Mouse (Mus musculus): Measurements from ENCODE around the gene Lrsam1.

The Lrsam1 gene

DNA sequence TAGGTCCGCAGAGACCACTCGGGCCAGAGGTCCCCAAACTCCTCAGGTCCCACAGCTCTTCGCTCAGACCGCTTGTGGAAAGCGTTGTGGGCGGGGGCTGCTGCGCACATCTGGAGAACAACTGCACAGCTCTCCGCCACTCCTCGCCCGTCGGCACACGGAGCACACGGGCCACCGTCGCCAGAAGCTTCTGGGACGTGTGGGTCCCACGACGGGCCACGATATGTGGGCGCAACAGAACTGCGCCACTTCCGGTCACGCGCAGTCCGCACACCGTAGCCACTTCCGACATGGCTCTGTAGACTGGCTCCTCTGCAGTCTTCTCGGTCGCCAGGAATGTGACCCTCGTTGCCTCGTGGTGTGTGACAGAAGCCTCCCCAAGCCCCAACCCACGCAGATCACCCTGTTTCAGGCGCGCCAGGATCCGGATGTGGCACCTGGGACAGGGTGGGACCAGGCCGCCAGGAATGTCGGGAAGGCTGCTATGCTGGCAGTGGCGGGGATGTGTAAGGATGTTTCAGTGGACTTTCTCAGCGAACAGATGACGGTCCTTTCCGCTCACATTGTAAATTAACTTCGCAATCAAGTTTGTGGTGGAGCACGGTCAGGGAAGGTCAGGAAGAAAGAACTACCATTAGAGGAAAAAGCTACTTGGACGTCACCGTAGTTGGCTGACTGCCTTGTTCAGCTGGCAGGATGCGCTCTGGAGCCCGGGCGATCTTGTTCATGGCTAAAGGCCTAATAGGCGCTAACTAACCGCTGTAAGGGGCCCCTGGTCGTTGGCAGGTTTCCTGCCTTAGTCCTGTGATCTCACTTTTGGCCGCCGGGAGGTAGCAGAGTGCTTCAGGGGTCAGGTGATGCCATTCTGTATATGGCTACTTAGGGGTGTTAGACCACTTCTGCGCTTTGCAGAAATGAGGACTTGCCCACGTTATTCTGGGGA, 5.5 kb upstream of the Lrsam1 start:
- DNase-seq (ENCODE audit: low spot score) = peak; percentile 83

DNA sequence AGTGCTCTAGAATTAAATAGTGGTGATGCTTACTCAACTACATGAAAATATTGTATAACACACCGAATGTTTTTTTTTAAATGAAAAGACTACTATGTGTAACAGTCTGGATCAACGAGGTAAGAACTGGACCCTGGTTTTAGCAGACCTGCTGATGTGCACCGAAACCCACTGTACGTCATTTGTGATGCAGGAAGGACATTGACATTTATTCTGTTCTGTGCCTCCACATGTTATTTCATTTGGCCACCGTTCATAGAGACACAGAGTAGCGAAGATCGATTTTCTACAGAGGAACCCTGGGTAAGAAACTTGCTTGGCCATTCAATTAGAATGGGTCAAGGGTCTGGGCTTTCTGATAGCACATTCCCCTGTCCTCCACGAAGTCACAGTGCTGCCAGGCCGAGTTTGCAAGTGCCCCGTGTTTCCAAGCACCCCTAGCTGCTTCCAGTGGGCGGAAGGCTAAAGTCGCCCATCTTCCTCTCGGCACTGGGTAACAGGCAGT, 4.8 kb upstream of the Lrsam1 start:
- DNase-seq (ENCODE audit: low spot score) = no peak

DNA sequence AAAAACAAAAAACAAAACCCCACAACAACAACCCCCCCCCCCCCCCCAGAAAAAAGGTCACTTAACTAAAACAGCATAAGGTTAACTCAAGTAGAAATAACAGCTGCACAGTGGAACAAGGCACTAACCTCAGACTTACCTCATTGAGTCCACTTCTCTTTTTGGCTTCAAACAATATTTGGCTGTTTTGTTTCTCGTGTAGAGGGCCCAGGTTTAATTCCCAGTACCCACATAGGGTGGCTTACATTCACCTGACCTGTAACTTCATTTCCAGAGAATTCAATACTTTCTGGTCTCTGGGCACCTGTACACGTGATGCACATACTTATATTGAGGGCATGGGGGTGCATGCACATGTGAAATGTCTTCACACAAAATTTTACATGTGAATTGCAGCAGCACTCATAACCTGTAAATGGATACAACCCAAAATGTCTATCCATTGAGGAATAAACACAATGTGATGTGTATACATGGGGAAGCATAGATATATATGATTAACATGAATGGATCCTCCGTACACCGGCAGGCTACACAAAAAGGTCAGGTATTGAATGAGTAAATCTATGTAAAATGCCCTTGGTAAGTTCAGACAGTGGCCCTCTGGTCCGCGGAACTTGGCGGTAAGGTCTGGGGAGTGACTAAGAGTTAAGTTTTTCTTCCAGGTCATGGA, 4.2 kb upstream of the Lrsam1 start:
- peak; percentile 22 for DNase-seq (ENCODE audit: low spot score)

GRCm38 (mm10) chr2:32964659-32965457, 3.4 kb upstream of the Lrsam1 start:
- peak; percentile 18 for DNase-seq (ENCODE audit: low spot score)

- no peak for DNase-seq (ENCODE audit: low spot score)
Observed at GRCm38 (mm10) chr2:32963981-32964380, 2.6 kb upstream of the Lrsam1 start.

DNA sequence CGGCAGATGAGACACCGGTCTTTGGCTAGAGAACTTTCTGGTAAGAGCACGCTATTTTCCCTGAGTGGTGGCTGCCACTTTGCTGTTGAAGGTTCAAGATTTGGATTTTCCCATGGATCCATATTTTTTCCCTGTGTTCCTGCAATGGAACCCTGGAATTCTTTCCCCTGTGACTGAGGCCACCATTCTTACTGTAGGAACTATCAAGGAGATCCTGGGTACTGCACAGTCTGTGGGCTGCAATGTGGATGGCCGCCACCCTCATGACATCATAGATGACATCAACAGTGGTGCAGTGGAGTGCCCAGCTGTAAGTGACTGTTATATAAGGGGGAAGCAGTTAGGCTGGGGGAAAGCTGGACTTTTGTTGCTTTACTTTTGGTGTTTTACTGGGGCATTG, 2.1 kb upstream of the Lrsam1 start:
- no peak for DNase-seq (ENCODE audit: low spot score)

DNA sequence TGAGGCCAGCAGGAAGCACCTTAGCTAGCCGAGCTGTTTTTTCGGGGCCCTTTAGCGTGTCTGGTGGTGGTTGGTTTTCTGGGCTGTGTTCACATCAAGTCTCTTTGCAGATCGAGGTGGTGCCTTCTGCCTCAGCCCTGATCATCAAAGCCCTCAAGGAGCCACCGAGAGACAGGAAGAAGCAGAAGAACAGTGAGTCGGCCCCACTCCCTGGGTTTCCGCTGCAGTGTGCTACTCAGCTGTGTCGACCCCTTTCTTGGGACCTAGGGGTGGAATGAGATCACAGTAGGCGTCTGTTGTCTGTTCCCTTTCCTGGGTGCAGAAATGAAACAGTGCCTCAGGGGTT, 1.4 kb upstream of the Lrsam1 start:
- DNase-seq (ENCODE audit: low spot score) = no peak

GRCm38 (mm10) chr2:32962062-32962874, 854 bp upstream of the Lrsam1 start:
- DNase-seq (ENCODE audit: low spot score) = peak; percentile 40

DNA sequence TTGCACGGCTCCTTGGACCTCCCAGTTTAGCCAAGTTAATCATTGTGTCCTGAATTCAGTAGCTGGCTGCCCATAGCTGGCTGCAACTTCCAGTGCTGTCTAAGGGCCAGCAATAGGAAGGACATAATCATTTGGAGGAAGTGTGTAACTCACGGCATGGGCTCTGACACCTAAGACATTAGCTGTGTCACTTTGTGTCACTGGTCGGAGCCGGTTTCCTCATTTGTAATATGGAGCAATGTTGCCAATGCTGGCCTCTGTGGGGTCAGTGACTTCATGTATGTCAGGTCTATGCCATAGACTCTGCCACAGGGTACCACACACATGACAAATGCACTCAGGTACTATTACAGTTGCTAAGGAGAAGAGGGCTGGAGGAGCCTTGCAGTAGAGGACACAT, 1.1 kb downstream of the Lrsam1 start:
- DNase-seq (ENCODE audit: low spot score) = no peak

GRCm38 (mm10) chr2:32957344-32957743, 4.1 kb downstream of the Lrsam1 start:
- DNase-seq (ENCODE audit: low spot score) = no peak

- DNase-seq (ENCODE audit: low spot score) = no peak
Observed at GRCm38 (mm10) chr2:32954581-32954980, 6.8 kb downstream of the Lrsam1 start.

DNA sequence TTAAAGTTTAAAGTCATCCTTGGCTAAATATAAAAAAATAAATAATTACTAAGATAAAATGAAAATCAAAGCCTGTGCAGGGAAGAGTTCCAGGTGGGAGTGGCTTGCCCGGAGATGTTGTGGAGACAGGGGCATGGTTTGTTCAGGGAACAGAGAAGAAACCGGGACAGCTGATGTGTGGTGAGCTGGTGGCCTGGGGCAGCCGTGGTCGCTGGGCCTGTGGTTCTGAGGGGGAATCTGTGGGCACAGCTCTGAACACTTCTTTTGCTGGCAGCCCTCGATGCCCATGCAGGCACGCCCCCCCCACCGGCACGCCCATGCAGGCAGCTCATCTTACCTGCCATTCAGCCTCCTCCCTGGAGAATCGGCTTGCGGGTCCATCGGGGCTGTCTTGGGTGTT, 14.0 kb downstream of the Lrsam1 start:
- DNase-seq (ENCODE audit: low spot score) = no peak

GRCm38 (mm10) chr2:32940483-32940882, 20.9 kb downstream of the Lrsam1 start:
- DNase-seq (ENCODE audit: low spot score) = no peak

DNA sequence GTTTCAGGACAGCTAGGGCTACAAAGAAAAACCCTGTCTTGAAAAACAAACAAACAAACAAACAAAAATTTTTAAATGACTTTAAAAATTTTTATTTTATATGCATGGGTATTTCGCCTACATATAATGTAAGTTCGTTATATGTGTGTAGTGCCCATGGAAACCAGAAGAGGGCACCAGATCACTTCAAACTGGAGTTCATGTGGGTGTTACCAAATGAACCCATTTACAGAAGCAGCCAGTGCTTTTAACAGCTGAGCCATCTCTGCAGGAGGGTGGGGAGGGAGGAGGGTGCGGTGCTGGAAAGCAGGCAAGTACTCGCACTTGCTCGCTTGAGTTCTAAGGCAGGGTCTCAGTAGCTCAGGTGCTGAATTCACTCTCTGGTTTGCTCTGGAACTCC, 22.0 kb downstream of the Lrsam1 start:
- no peak for DNase-seq (ENCODE audit: low spot score)

DNA sequence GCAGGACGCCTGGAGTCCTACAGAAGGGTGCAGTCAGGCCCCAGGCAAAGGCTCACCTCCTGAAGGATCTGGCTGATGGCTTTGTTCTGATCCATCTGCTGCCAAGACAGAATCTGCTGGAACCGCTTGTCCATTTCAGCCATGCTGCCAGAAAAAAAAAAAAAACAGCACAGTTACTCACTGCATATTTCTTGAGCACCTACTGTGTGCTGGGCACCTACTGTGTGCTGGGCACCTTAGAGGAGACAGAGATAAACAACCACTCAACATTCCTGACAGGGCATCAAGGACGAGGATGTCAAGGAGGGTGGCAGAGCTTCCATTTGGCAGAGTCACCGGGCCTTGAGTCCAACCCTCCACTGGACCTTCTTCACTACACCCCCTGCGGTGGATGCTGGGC, 22.7 kb downstream of the Lrsam1 start:
- DNase-seq (ENCODE audit: low spot score) = no peak

GRCm38 (mm10) chr2:32931730-32932129, 29.7 kb downstream of the Lrsam1 start:
- no peak for DNase-seq (ENCODE audit: low spot score)

GRCm38 (mm10) chr2:32928947-32929829, 32.2 kb downstream of the Lrsam1 start:
- peak; percentile 75 for DNase-seq (ENCODE audit: low spot score)

DNA sequence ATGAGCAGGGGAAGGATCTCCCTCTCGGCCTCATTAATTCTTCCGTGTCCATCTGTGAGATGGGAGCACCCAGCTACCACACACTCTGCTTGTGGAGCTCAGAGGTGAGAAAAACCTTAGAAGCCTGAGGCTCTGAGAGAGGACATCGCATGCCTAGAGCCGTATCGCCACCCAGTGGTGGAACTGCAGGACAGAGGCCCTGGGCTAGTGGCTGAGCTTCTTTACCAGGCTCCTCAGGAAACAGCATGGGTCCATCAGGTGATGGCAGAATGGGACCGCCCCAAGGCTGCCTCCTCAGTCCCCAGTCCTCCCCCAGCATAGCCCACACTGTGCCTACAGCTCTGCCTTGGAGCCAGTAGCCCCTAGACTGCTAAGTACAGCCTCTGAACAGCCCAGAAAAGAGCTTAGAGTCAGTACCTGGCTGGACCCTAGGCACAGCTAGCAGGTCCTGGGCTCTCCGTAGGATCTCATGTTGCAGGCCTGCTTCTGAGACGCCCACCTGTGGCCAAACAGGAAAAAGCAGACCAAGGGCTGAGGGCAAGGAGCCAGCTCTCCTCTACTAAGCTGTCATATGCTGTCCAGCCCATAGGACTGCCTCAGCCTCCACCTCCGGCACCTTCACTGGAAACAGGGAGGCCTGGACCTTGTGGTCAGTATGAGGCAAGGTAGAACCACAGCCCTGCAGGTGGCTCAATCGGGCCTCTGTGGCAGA, 33.0 kb downstream of the Lrsam1 start:
- DNase-seq (ENCODE audit: low spot score) = peak; percentile 76

GRCm38 (mm10) chr2:32927624-32928234, 33.7 kb downstream of the Lrsam1 start:
- no peak for DNase-seq (ENCODE audit: low spot score)

All from yolk sac, embryonic 10.5 days (tissue).